Mouse (Mus musculus): ENCODE data around the gene Usp18.

Gene Usp18

GRCm38 (mm10) chr6:121303466-121304220 lies 57.9 kb downstream of the Usp18 start:
- no peak for DNase-seq (ENCODE audit: low spot score in 2 of 2)

GRCm38 (mm10) chr6:121304630-121305029 lies 58.9 kb downstream of the Usp18 start:
- DNase-seq (ENCODE audit: low spot score in 2 of 2): no peak

GRCm38 (mm10) chr6:121305571-121305970 lies 59.9 kb downstream of the Usp18 start:
- DNase-seq (ENCODE audit: low spot score in 2 of 2): no peak

GRCm38 (mm10) chr6:121310984-121311383 lies 65.3 kb downstream of the Usp18 start:
- DNase-seq (ENCODE audit: low spot score in 2 of 2): no peak

- DNase-seq (ENCODE audit: low spot score in 2 of 2): no peak
These were observed 73.4 kb downstream of the Usp18 start for GRCm38 (mm10) chr6:121319099-121319498.
